Comparison of ENCODE assay signal across 22 mouse cellular contexts in the genomic region with DNA sequence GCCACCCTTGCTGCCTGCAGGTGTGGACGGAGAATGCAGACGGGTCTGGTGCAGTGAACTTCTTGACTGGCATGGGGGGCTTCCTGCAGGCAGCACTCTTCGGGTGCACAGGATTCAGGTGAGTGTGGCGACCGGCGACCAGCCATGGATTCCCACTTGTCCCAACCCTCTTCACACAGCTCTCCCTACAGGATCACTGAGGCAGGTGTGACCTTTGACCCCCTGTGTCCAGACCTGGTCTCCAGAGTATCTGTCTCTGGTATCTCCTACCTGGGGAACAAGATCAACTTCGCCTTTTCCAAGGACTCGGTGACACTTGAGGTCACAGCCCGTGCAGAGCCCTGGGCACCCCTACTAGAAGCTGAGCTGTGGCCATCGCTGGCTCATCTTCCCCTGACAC. TPM values are rescaled to one million over a fixed set of nuclear protein-coding genes. Genes with fewer than 3 reads are reported as not detected.
DNase-seq lines count a peak whose midpoint lies in the region; ATAC-seq and TF ChIP-seq lines count a peak whose summit lies in the region.
"Had no signal": no experiment of that assay in that cellular context is flagged by ENCODE, and none has a peak within 500 bp of the region (broad histone marks: within the 10 kb centered on the region; RNA-seq: fewer than 3 reads in every experiment).

No protein-coding gene starts in this region.

- no peak for TF ChIP-seq CTCF in kidney, adult 2 months (conservative IDR thresholded peaks at IDR 0.05; ENCODE audit: insufficient read depth, insufficient read length, low read depth, low read length)
- no peak for TF ChIP-seq CTCF in MEL (IDR thresholded peaks at IDR 0.05 in 2 of 3, conservative IDR thresholded peaks at IDR 0.05 in 1 of 3; ENCODE audit: control insufficient read depth in 1 of 3, insufficient read depth in 1 of 3, low read depth in 2 of 3, low read length in 3 of 3, poor library complexity in 1 of 3, severe bottlenecking in 1 of 3)

- ATAC-seq in liver, embryonic 15.5 days (ENCODE audit: insufficient read depth), result no peak
- ATAC-seq in forebrain, embryonic 14.5 days, result no peak
- ATAC-seq: hindbrain, postnatal 0 days had no signal

- TF ChIP-seq POLR2A in kidney, adult 2 months (IDR thresholded peaks at IDR 0.05; ENCODE audit: low read depth, low read length), result no peak
- TF ChIP-seq POLR2A in MEL (IDR thresholded peaks at IDR 0.05; ENCODE audit: control insufficient read depth in 1 of 2, insufficient read depth in 1 of 2, low read depth in 1 of 2, low read length in 2 of 2, poor library complexity in 1 of 2), result no peak

- WGBS in kidney, adult 2 months, result 90% methylated on average over 10 of the region's 10 CpGs
- 61% methylated on average over 10 of the region's 10 CpGs for WGBS in liver, embryonic 15.5 days (ENCODE audit: insufficient replicate concordance)
- WGBS in forebrain, embryonic 14.5 days, result 91% methylated on average over 10 of the region's 10 CpGs

- H3K27me3 ChIP-seq in kidney, adult 2 months (replicated peaks; ENCODE audit: control insufficient read depth, insufficient read depth, low read length), result no peaks in the 10 kb centered on the region
- H3K27me3 ChIP-seq in MEL (ENCODE audit: control insufficient read depth in 1 of 2, insufficient read depth in 2 of 2, low read length in 2 of 2), result no peaks in the 10 kb centered on the region
- no peaks in the 10 kb centered on the region for H3K27me3 ChIP-seq in liver, embryonic 15.5 days
- no peaks in the 10 kb centered on the region for H3K27me3 ChIP-seq in forebrain, embryonic 14.5 days (replicated peaks; ENCODE audit: control insufficient read depth, insufficient read depth, low read length)
- H3K27me3 ChIP-seq: embryonic facial prominence, embryonic 12.5 days; limb, embryonic 15.5 days; neural tube, embryonic 12.5 days had no signal

- H3K79me2 ChIP-seq in MEL (ENCODE audit: control insufficient read depth, insufficient read depth, low read length, poor library complexity), result peaks cover 1% of the 10 kb centered on the region; the same call in 1 of the 2 replicates

- H3K9ac ChIP-seq in MEL (ENCODE audit: control insufficient read depth, low read depth, low read length, poor library complexity, severe bottlenecking), result no peak overlapping the region
- no peak overlapping the region for H3K9ac ChIP-seq in liver, embryonic 15.5 days
- H3K9ac ChIP-seq in forebrain, embryonic 14.5 days (ENCODE audit: low read length), result no peak overlapping the region
- H3K9ac ChIP-seq: embryonic facial prominence, embryonic 12.5 days; limb, embryonic 15.5 days; neural tube, embryonic 12.5 days had no signal

- no peak overlapping the region for H3K4me2 ChIP-seq in liver, embryonic 15.5 days
- H3K4me2 ChIP-seq in forebrain, embryonic 14.5 days (ENCODE audit: low read length), result no peak overlapping the region
- H3K4me2 ChIP-seq: embryonic facial prominence, embryonic 12.5 days; limb, embryonic 15.5 days; neural tube, embryonic 12.5 days had no signal

- no peaks in the 10 kb centered on the region for H3K36me3 ChIP-seq in kidney, adult 2 months (ENCODE audit: control insufficient read depth, insufficient read depth, low read length)
- H3K36me3 ChIP-seq in MEL (ENCODE audit: control insufficient read depth in 1 of 2, insufficient read depth in 2 of 2, low read length in 2 of 2), result peaks cover 0 to 13% of the 10 kb centered on the region in 2 experiments; a peak in 2 of 4 replicates
- peaks cover 37% of the 10 kb centered on the region; the same call in 1 of the 2 replicates for H3K36me3 ChIP-seq in liver, embryonic 15.5 days (replicated peaks)
- H3K36me3 ChIP-seq in forebrain, embryonic 14.5 days (ENCODE audit: control insufficient read depth, insufficient read depth, low read length), result no peaks in the 10 kb centered on the region

- H3K4me1 ChIP-seq in kidney, adult 2 months (ENCODE audit: control insufficient read depth, insufficient read depth, low read length), result no peaks in the 10 kb centered on the region; the same call in 1 of the 2 replicates
- peaks cover 5 to 20% of the 10 kb centered on the region in 2 experiments for H3K4me1 ChIP-seq in MEL (ENCODE audit: control insufficient read depth in 1 of 2, insufficient read depth in 2 of 2, low read length in 2 of 2)
- H3K4me1 ChIP-seq in liver, embryonic 15.5 days (replicated peaks), result peaks cover 59% of the 10 kb centered on the region
- no peaks in the 10 kb centered on the region for H3K4me1 ChIP-seq in forebrain, embryonic 14.5 days (ENCODE audit: control insufficient read depth, insufficient read depth, low read length)

- no peaks in the 10 kb centered on the region for H3K9me3 ChIP-seq in MEL (replicated peaks; ENCODE audit: insufficient read depth, low read length)
- H3K9me3 ChIP-seq in liver, embryonic 15.5 days (replicated peaks), result no peaks in the 10 kb centered on the region
- no peaks in the 10 kb centered on the region for H3K9me3 ChIP-seq in forebrain, embryonic 14.5 days (replicated peaks; ENCODE audit: control insufficient read depth, low read length)
- H3K9me3 ChIP-seq: embryonic facial prominence, embryonic 12.5 days; limb, embryonic 15.5 days; neural tube, embryonic 12.5 days had no signal

- TF ChIP-seq EP300 in MEL (IDR thresholded peaks at IDR 0.05; ENCODE audit: low read depth in 1 of 2, low read length in 2 of 2), result no peak

- H3K27ac ChIP-seq in kidney, adult 2 months (ENCODE audit: insufficient read depth, low read depth, low read length), result no peak overlapping the region; the same call in 1 of the 2 replicates
- peak overlapping the region; percentile 13; the same call in 1 of the 2 replicates for H3K27ac ChIP-seq in MEL (ENCODE audit: control insufficient read depth, low read depth, low read length)
- H3K27ac ChIP-seq in liver, embryonic 15.5 days (replicated peaks), result 0 out of 2 replicates have a peak overlapping the region, but pooled peaks have one; percentile 2
- no peak overlapping the region for H3K27ac ChIP-seq in forebrain, embryonic 14.5 days (ENCODE audit: low read depth, low read length)
- H3K27ac ChIP-seq: embryonic facial prominence, embryonic 12.5 days; hindbrain, postnatal 0 days; limb, embryonic 15.5 days; neural tube, embryonic 12.5 days had no signal

- DNase-seq in heart, adult 11 months, result peak; percentile 95
- no peak for DNase-seq in heart, adult 18-20 months
- peak; percentile 12 for DNase-seq in kidney, adult 9 months
- DNase-seq in kidney, adult 2 months, result no peak
- no peak for DNase-seq in MEL (ENCODE audit: low read depth, low spot score)
- DNase-seq in forebrain, embryonic 14.5 days (ENCODE audit: low spot score), result no peak
- DNase-seq: adrenal gland, postnatal 36 days; cerebellum, adult 8-10 months; layer of hippocampus, postnatal 36 days; lung, postnatal 14 days; thymus, postnatal 36 days had no signal

- TF ChIP-seq RAD21 in MEL (IDR thresholded peaks at IDR 0.05; ENCODE audit: low read depth, low read length), result no peak

- no peak overlapping the region for H3K4me3 ChIP-seq in kidney, adult 2 months (ENCODE audit: insufficient read depth, low read depth, low read length)
- no peak overlapping the region for H3K4me3 ChIP-seq in MEL (ENCODE audit: control insufficient read depth in 1 of 2, insufficient read depth in 1 of 2, low read depth in 2 of 2, low read length in 2 of 2)
- no peak overlapping the region for H3K4me3 ChIP-seq in liver, embryonic 15.5 days (replicated peaks)
- H3K4me3 ChIP-seq in forebrain, embryonic 14.5 days (ENCODE audit: low read depth, low read length), result no peak overlapping the region
- H3K4me3 ChIP-seq: embryonic facial prominence, embryonic 12.5 days; limb, embryonic 15.5 days; neural tube, embryonic 12.5 days had no signal

RNA-seq across cellular contexts. Expression of gene Ifitm5, which starts 3.8 kb away (rescaled TPM):
- under 1 TPM in 1 of 2 experiments, not detected in 1; 0.46 TPM for total RNA-seq in heart, adult 18-20 months (2021)
- polyA plus RNA-seq in kidney, adult 2 months (2012; rRNA removed), result 0.87 and 1.4 TPM in 2 replicates
- total RNA-seq in MEL (2012; rRNA removed), result 0.31 TPM in 1 of 2 replicates, not detected in the other
- 1 to 10 TPM in 1 of 2 experiments, not detected in 1; 1.1 TPM for polyA plus RNA-seq in MEL (2012; ENCODE audit: insufficient read depth in 1 of 2, insufficient read length in 2 of 2, low read depth in 1 of 2, low replicate concordance in 2 of 2, missing spikeins in 1 of 2)
- polyA plus RNA-seq in liver, embryonic 15.5 days (2015; fragmentation: Nextera tagmentation; extraction: Ambion mirVana), result 0.39 and 0.68 TPM in 2 replicates
- polyA plus RNA-seq in forebrain, embryonic 14.5 days (2014; fragmentation: Nextera tagmentation; extraction: Ambion mirVana), result not detected in 2 replicates
- total RNA-seq: common myeloid progenitor, adult 5-6 weeks; hematopoietic stem cell, adult 5-6 weeks; hindbrain, postnatal 0 days; layer of hippocampus, postnatal 36 days; left cerebral cortex, postnatal 25 days had no signal
- polyA plus RNA-seq: hindbrain, postnatal 0 days had no signal

RNA-seq across cellular contexts. Expression of gene Pgghg, which starts 5.1 kb away (rescaled TPM):
- total RNA-seq in heart, adult 18-20 months (2021), result 1 to 10 TPM; 3.5 to 4.3 TPM
- polyA plus RNA-seq in kidney, adult 2 months (2012; rRNA removed), result 58.0 and 71.2 TPM in 2 replicates
- 3.0 and 3.2 TPM in 2 replicates for total RNA-seq in MEL (2012; rRNA removed)
- 1 to 10 TPM in 1 of 2 experiments, not detected in 1; 7.2 TPM for polyA plus RNA-seq in MEL (2012; ENCODE audit: insufficient read depth in 1 of 2, insufficient read length in 2 of 2, low read depth in 1 of 2, low replicate concordance in 2 of 2, missing spikeins in 1 of 2)
- polyA plus RNA-seq in liver, embryonic 15.5 days (2015; fragmentation: Nextera tagmentation; extraction: Ambion mirVana), result 6.0 and 6.6 TPM in 2 replicates
- polyA plus RNA-seq in forebrain, embryonic 14.5 days (2014; fragmentation: Nextera tagmentation; extraction: Ambion mirVana), result 8.8 TPM in 2 replicates

RNA-seq across cellular contexts. Expression of gene Gm45717, which starts 9.4 kb away (rescaled TPM):
- not detected for total RNA-seq in heart, adult 18-20 months (2021)
- 0.27 TPM in 1 of 2 replicates, not detected in the other for polyA plus RNA-seq in kidney, adult 2 months (2012; rRNA removed)
- total RNA-seq in MEL (2012; rRNA removed), result not detected in 2 replicates
- polyA plus RNA-seq in MEL (2012; ENCODE audit: insufficient read depth in 1 of 2, insufficient read length in 2 of 2, low read depth in 1 of 2, low replicate concordance in 2 of 2, missing spikeins in 1 of 2), result not detected
- not detected in 2 replicates for polyA plus RNA-seq in liver, embryonic 15.5 days (2015; fragmentation: Nextera tagmentation; extraction: Ambion mirVana)
- not detected in 2 replicates for polyA plus RNA-seq in forebrain, embryonic 14.5 days (2014; fragmentation: Nextera tagmentation; extraction: Ambion mirVana)
- total RNA-seq: adrenal gland, postnatal 36 days; gastrocnemius, adult 8-10 months; hematopoietic stem cell, adult 5-6 weeks; hindbrain, postnatal 0 days; layer of hippocampus, postnatal 36 days; left cerebral cortex, postnatal 25 days had no signal
- polyA plus RNA-seq: embryonic facial prominence, embryonic 12.5 days; kidney, embryonic 14.5 days; neural tube, embryonic 12.5 days; testis, adult 2 months had no signal

RNA-seq across cellular contexts. Expression of gene Ifitm2, which starts 9.5 kb away (rescaled TPM):
- total RNA-seq in heart, adult 18-20 months (2021), result 10 to 100 TPM; 98.8 to 99.4 TPM
- polyA plus RNA-seq in kidney, adult 2 months (2012; rRNA removed), result 642 and 737 TPM in 2 replicates
- 177 and 213 TPM in 2 replicates for total RNA-seq in MEL (2012; rRNA removed)
- 100 to 1,000 TPM in 1 of 2 experiments, not detected in 1; 317 TPM for polyA plus RNA-seq in MEL (2012; ENCODE audit: insufficient read depth in 1 of 2, insufficient read length in 2 of 2, low read depth in 1 of 2, low replicate concordance in 2 of 2, missing spikeins in 1 of 2)
- polyA plus RNA-seq in liver, embryonic 15.5 days (2015; fragmentation: Nextera tagmentation; extraction: Ambion mirVana), result 384 and 401 TPM in 2 replicates
- 163 and 235 TPM in 2 replicates for polyA plus RNA-seq in forebrain, embryonic 14.5 days (2014; fragmentation: Nextera tagmentation; extraction: Ambion mirVana)

RNA-seq across cellular contexts. Expression of gene Ifitm1, which starts 20.7 kb away (rescaled TPM):
- 1 to 10 TPM; 2.6 to 8.3 TPM for total RNA-seq in heart, adult 18-20 months (2021)
- 125 and 135 TPM in 2 replicates for polyA plus RNA-seq in kidney, adult 2 months (2012; rRNA removed)
- 0.23 TPM in 1 of 2 replicates, not detected in the other for total RNA-seq in MEL (2012; rRNA removed)
- not detected for polyA plus RNA-seq in MEL (2012; ENCODE audit: insufficient read depth in 1 of 2, insufficient read length in 2 of 2, low read depth in 1 of 2, low replicate concordance in 2 of 2, missing spikeins in 1 of 2)
- 21.3 TPM in 2 replicates for polyA plus RNA-seq in liver, embryonic 15.5 days (2015; fragmentation: Nextera tagmentation; extraction: Ambion mirVana)
- 11.0 and 12.2 TPM in 2 replicates for polyA plus RNA-seq in forebrain, embryonic 14.5 days (2014; fragmentation: Nextera tagmentation; extraction: Ambion mirVana)

Comparison
In these comparisons a context has a peak if more than half of its experiments do, and no peak if none do; other contexts are left out.
1. DNase-seq: peak in heart, adult 11 months (single experiment) and kidney, adult 9 months (single experiment); none in heart, adult 18-20 months (0 of 2), kidney, adult 2 months (single experiment), MEL (single experiment) and forebrain, embryonic 14.5 days (single experiment).
2. H3K27ac ChIP-seq: peak in MEL (single experiment) and liver, embryonic 15.5 days (single experiment); none in kidney, adult 2 months (single experiment) and forebrain, embryonic 14.5 days (single experiment).